ENCODE assay signal across 22 mouse cellular contexts in the genomic region with DNA sequence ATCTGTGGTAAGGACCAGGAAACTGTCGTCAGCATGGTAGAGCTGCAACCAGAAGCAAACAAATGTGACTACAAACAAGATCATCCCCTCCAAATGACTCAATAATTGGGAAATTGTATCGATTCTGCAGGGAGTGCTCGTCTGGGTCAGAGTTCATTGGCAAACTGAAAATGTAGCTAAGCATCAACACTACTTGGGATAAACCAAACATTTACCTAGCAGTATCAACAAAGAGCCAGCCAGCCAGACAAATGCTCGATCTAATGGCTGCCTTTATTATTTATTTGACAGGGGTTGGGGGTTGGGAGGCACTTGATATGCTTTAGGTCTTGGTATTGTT.
"Had no signal": no experiment of that assay in that cellular context is flagged by ENCODE, and none has a peak within 500 bp of the region (broad histone marks: within the 10 kb centered on the region; RNA-seq: fewer than 3 reads in every experiment).

No protein-coding gene starts in this region.

- H3K4me3 ChIP-seq: intestine, embryonic 15.5 days; kidney, embryonic 15.5 days; limb, embryonic 12.5 days; limb, embryonic 15.5 days; midbrain, embryonic 12.5 days; midbrain, embryonic 15.5 days; myocyte; neural tube, embryonic 13.5 days; stomach, embryonic 15.5 days had no signal

- H3K9ac ChIP-seq: intestine, embryonic 15.5 days; kidney, embryonic 15.5 days; limb, embryonic 12.5 days; limb, embryonic 15.5 days; lung, embryonic 14.5 days; midbrain, embryonic 12.5 days; midbrain, embryonic 15.5 days; neural tube, embryonic 13.5 days; stomach, embryonic 15.5 days had no signal

- H3K4me1 ChIP-seq: intestine, embryonic 15.5 days; kidney, embryonic 15.5 days; limb, embryonic 12.5 days; limb, embryonic 15.5 days; midbrain, embryonic 12.5 days; midbrain, embryonic 15.5 days; neural tube, embryonic 13.5 days; stomach, embryonic 15.5 days had no signal

- H3K27ac ChIP-seq: intestine, embryonic 15.5 days; kidney, embryonic 15.5 days; limb, embryonic 12.5 days; limb, embryonic 15.5 days; macrophage; midbrain, embryonic 12.5 days; midbrain, embryonic 15.5 days; neural tube, embryonic 13.5 days; stomach, embryonic 15.5 days had no signal

- H3K4me2 ChIP-seq: intestine, embryonic 15.5 days; kidney, embryonic 15.5 days; limb, embryonic 12.5 days; limb, embryonic 15.5 days; lung, embryonic 14.5 days; midbrain, embryonic 12.5 days; midbrain, embryonic 15.5 days; neural tube, embryonic 13.5 days; stomach, embryonic 15.5 days had no signal

- H3K27me3 ChIP-seq: intestine, embryonic 15.5 days; kidney, embryonic 15.5 days; limb, embryonic 12.5 days; limb, embryonic 15.5 days; midbrain, embryonic 12.5 days; midbrain, embryonic 15.5 days; neural tube, embryonic 13.5 days; stomach, embryonic 15.5 days had no signal

- ATAC-seq: intestine, embryonic 15.5 days; lung, postnatal 0 days; midbrain, embryonic 15.5 days had no signal

- DNase-seq: kidney, adult 11 months; kidney, adult 8-10 months; kidney, postnatal 10 days; kidney, postnatal 4 days; left cerebral cortex, postnatal 4 days; lung, embryonic 14.5 days; retina, postnatal 1 day; right cerebral cortex, postnatal 25 days; spleen, adult 18-20 months; thymus, adult 18-20 months; thymus, postnatal 36 days had no signal

- H3K36me3 ChIP-seq: intestine, embryonic 15.5 days; stomach, embryonic 15.5 days had no signal

- H3K9me3 ChIP-seq: intestine, embryonic 15.5 days; kidney, embryonic 15.5 days; limb, embryonic 12.5 days; limb, embryonic 15.5 days; midbrain, embryonic 12.5 days; midbrain, embryonic 15.5 days; neural tube, embryonic 13.5 days; stomach, embryonic 15.5 days had no signal
